Mouse (Mus musculus) forebrain, embryonic 10.5 days (tissue): Measurements from ENCODE around the gene Zc3h12c. TPM values are rescaled to one million over a fixed set of nuclear protein-coding genes. Genes with fewer than 3 reads are reported as not detected.

Source experiments
- DNase-seq: peaks from one replicate; pipeline ENCODE4 v3.0.0-alpha.2; 2017; ENCODE audit warnings: low spot score; ENCODE audit errors: extremely low spot score
- H3K27ac ChIP-seq: fragments of 300-500 bp; sonication (generic); 2 replicates; pipeline ENCODE4 v1.5.1; 2016; ENCODE audit warnings: mild to moderate bottlenecking
- H3K27me3 ChIP-seq: fragments of 300-500 bp; sonication (generic); 2 replicates; pipeline ENCODE4 v1.6.1; 2016; ENCODE audit warnings: mild to moderate bottlenecking; ENCODE audit not compliant: poor library complexity, severe bottlenecking
- H3K36me3 ChIP-seq: fragments of 300-500 bp; sonication (generic); replicated peaks from 2 replicates; pipeline ENCODE4 v1.6.1; 2016; ENCODE audit warnings: mild to moderate bottlenecking, moderate library complexity
- H3K4me1 ChIP-seq: fragments of 300-500 bp; sonication (generic); 2 replicates; pipeline ENCODE4 v1.6.1; 2016
- H3K4me3 ChIP-seq: fragments of 300-500 bp; sonication (generic); 2 replicates; pipeline ENCODE4 v1.5.1; 2016; ENCODE audit warnings: mild to moderate bottlenecking, moderate library complexity
- H3K9me3 ChIP-seq: fragments of 300-500 bp; sonication (generic); 2 replicates; pipeline ENCODE4 v1.6.1; 2016; ENCODE audit warnings: mild to moderate bottlenecking, moderate library complexity
- WGBS: fragments of 180-500 bp; shearing (Covaris S2); methylation state at CpG from one replicate; pipeline ENCODE4 v1.1.7; 2016; 5-methylcytosine and 5-hydroxymethylcytosine counted together
- polyA plus RNA-seq: library from polyadenylated mRNA; unstranded; fragments of >200 nt; fragmentation: Nextera tagmentation; extraction: Ambion mirVana; gene quantifications from 2 replicates; pipeline ENCODE4 v1.2.1, GENCODE M21; 2016

The Zc3h12c gene
- polyA plus RNA-seq, 1 experiment from 2014 or later, result 6.0 TPM

DNA sequence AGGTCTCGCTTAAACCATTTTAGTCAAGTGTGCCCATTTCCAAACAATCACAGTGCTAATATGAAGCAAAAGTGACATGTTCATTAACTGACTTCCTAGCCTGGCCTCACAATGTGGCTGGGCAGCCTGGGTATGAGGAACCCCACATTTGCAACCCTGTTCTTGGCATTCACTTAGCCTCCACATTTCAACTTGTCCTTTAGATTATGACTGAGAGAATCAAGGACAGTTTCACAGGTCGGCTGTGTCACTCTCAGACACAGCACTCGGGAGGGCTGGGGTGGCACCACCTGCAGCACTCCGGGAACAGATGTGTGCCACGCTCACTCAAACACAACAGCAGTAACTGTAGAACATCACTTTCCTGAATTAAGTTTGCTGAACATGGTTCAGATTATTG is 55.3 kb downstream of the Zc3h12c start:
- Histone ChIP-seq H3K27me3 (no peaks in the 10 kb centered on the region), H3K4me3 (no peak overlapping the region), H3K36me3 (peaks cover 66% of the 10 kb centered on the region), H3K9me3 (no peaks in the 10 kb centered on the region), H3K4me1 (no peaks in the 10 kb centered on the region), H3K27ac (no peak overlapping the region)
- 91% methylated on average over 5 of the region's 5 CpGs for WGBS
- no peak for DNase-seq

- no peak overlapping the region for H3K27ac ChIP-seq
- 87% methylated on average over 3 of the region's 3 CpGs for WGBS
- no peaks in the 10 kb centered on the region for H3K9me3 ChIP-seq
- no peak overlapping the region for H3K4me3 ChIP-seq
- H3K27me3 ChIP-seq, result no peaks in the 10 kb centered on the region
- H3K36me3 ChIP-seq, result peaks cover 43% of the 10 kb centered on the region
- H3K4me1 ChIP-seq, result no peaks in the 10 kb centered on the region
- DNase-seq, result no peak
Observed at GRCm38 (mm10) chr9:52110738-52111137, 57.6 kb downstream of the Zc3h12c start.

GRCm38 (mm10) chr9:52107161-52107560 is 61.2 kb downstream of the Zc3h12c start:
- peaks cover 17% of the 10 kb centered on the region for H3K36me3 ChIP-seq
- peaks cover 7% of the 10 kb centered on the region for H3K4me1 ChIP-seq
- no peak overlapping the region for H3K4me3 ChIP-seq
- no peaks in the 10 kb centered on the region for H3K27me3 ChIP-seq
- H3K9me3 ChIP-seq, result no peaks in the 10 kb centered on the region
- no peak for DNase-seq
- 93% methylated on average over 3 of the region's 3 CpGs for WGBS
- H3K27ac ChIP-seq, result no peak overlapping the region

DNA sequence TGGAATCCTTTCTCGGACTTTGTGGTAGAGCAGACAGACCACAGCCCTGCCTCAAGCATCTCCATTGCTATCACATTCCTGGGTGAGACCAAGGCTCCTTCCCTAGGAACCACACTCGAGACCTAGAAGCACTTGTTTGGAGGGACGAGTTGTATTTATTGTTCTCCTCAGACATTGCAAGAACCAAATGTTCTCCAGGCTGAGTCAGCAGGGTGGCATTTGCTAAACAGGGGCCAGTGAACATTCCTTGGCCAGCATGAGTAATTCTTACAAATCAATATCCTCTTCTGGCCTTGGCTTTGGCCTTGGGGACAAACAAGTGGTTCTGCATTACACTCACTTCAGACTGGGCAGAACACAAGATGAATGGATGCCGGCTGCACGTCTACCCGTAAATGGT is 62.9 kb downstream of the Zc3h12c start:
- Histone ChIP-seq H3K4me1 (peaks cover 11% of the 10 kb centered on the region), H3K27me3 (no peaks in the 10 kb centered on the region), H3K4me3 (no peak overlapping the region), H3K27ac (no peak overlapping the region), H3K36me3 (peaks cover 4% of the 10 kb centered on the region; the same call in 1 of the 2 replicates), H3K9me3 (no peaks in the 10 kb centered on the region)
- 85% methylated on average over 6 of the region's 6 CpGs for WGBS
- no peak for DNase-seq

- peaks cover 11% of the 10 kb centered on the region for H3K4me1 ChIP-seq
- 83% methylated on average over 8 of the region's 8 CpGs for WGBS
- no peak overlapping the region for H3K27ac ChIP-seq
- no peak overlapping the region for H3K4me3 ChIP-seq
- H3K27me3 ChIP-seq, result no peaks in the 10 kb centered on the region
- H3K36me3 ChIP-seq, result no peaks in the 10 kb centered on the region; the same call in 1 of the 2 replicates
- DNase-seq, result no peak
- no peaks in the 10 kb centered on the region for H3K9me3 ChIP-seq
Observed at GRCm38 (mm10) chr9:52104225-52104615, 64.2 kb downstream of the Zc3h12c start.

DNA sequence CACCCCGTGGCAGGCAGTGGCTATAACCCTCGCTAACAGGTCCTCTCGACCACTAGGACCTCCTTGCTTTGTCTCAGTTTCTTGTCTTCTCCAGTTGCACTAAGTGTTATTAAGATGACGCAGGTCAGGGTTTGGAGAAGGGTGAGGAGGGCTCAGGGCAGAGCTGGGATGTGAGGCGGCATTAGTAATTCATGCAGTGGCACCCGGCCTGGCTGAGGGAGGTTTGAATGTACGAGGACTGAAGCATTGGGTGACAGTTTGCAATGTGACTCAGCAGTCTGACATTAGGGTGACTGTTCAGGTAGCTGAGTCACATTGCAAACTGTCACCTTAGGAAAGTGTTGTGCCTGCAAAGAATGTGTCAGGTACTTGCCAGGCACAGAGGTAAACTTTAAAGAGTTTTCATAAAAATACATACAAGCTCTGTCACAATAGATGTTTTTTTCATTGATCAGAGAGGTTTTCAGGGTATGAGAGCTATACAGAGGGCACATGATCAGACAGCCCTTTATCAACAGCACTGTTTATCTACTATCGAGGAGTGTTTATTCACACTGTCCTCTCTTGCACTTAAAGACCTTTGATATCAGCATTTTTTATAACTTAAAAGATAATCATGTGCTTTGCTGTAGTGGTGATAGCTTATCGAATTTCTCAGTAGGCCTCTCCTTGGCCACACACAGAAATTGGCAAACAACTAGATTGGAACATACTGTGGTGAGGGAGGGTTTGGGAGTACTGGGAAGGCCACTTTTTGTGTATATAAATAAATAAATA is 64.7 kb downstream of the Zc3h12c start:
- Histone ChIP-seq H3K36me3 (no peaks in the 10 kb centered on the region; the same call in 1 of the 2 replicates), H3K27me3 (no peaks in the 10 kb centered on the region), H3K27ac (no peak overlapping the region), H3K9me3 (no peaks in the 10 kb centered on the region), H3K4me1 (peaks cover 14% of the 10 kb centered on the region), H3K4me3 (no peak overlapping the region)
- 85% methylated on average over 9 of the region's 9 CpGs for WGBS
- no peak for DNase-seq

GRCm38 (mm10) chr9:52102060-52102844 is 66.1 kb downstream of the Zc3h12c start:
- peaks cover 18% of the 10 kb centered on the region for H3K4me1 ChIP-seq
- no peak overlapping the region for H3K4me3 ChIP-seq
- no peak for DNase-seq
- 0 out of 2 replicates have a peak overlapping the region, but pooled peaks have one; percentile 40 for H3K27ac ChIP-seq
- no peaks in the 10 kb centered on the region for H3K27me3 ChIP-seq
- H3K36me3 ChIP-seq, result no peaks in the 10 kb centered on the region
- 82% methylated on average over 13 of the region's 13 CpGs for WGBS
- no peaks in the 10 kb centered on the region for H3K9me3 ChIP-seq

DNA sequence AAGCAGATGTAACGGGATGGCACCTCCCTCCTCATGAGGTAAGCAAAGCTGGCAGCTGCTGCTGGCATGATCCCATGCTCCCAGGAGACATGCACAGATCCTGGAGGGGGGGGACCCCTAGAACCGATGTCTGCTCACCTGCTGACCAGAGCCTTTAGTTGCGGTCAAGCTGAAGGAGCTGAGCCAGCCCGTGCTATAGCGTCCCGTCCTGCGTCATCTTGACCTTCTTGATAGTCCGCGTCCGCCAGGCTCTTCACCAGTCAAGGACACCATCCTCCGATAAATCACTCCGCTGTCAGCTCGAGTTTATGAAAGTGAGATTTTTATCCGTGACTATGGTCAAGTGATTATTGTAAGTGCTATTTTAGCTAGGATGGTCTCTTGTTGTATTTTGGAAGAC is 67.9 kb downstream of the Zc3h12c start:
- H3K9me3 ChIP-seq, result no peaks in the 10 kb centered on the region
- DNase-seq, result no peak
- H3K4me3 ChIP-seq, result no peak overlapping the region
- H3K4me1 ChIP-seq, result peaks cover 26% of the 10 kb centered on the region
- no peaks in the 10 kb centered on the region for H3K36me3 ChIP-seq
- H3K27ac ChIP-seq, result no peak overlapping the region
- H3K27me3 ChIP-seq, result no peaks in the 10 kb centered on the region
- 92% methylated on average over 14 of the region's 14 CpGs for WGBS

DNA sequence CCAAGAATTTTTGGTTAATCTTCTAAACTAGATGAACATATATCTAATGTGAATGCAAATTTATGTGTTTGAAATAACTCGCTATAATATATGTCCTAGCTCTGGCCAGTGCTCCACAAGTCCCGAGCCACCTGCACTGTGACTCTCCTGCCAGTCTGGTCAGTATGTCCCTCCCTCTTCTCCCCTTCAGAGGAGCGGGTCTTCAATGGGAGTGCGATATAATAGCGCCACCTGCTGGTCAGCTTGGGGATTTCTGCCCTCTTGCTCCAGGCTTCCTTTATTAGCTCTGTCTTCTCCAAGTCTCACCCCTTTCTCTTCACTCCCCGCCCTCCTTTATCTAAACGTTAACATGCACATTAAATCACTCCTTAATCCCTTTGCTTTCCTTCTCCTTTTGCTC is 69.8 kb downstream of the Zc3h12c start:
- 2% methylated on average over 7 of the region's 7 CpGs for WGBS
- H3K27ac ChIP-seq, result no peak overlapping the region
- no peaks in the 10 kb centered on the region for H3K27me3 ChIP-seq
- H3K4me1 ChIP-seq, result peaks cover 26% of the 10 kb centered on the region
- no peak overlapping the region for H3K4me3 ChIP-seq
- no peaks in the 10 kb centered on the region for H3K9me3 ChIP-seq
- peak; percentile 84 for DNase-seq
- H3K36me3 ChIP-seq, result no peaks in the 10 kb centered on the region

DNA sequence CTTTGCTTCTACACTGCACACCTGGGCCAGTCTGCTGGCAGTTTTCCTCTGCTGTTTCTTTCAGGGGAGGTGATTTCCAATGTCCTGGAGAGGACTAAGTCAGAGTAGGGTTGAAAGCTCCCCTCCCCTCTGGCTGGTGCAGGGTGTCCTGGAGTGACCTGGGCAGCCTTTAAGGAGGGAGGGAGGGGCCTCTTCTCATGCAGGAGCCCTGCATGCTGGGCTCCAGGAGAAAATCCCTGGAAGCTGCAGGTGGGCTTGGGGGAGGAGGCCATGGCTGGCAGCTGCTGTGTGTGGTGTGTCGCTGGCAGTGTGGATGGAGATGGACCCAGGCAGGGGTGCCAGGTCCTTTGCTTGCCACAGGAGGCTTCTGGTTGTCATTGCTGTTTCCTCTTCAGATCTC is 71.0 kb downstream of the Zc3h12c start:
- Histone ChIP-seq H3K27ac (no peak overlapping the region), H3K4me1 (peaks cover 21% of the 10 kb centered on the region), H3K4me3 (no peak overlapping the region), H3K9me3 (no peaks in the 10 kb centered on the region), H3K27me3 (no peaks in the 10 kb centered on the region), H3K36me3 (peaks cover 9% of the 10 kb centered on the region)
- 14% methylated on average over 1 of the region's 1 CpGs for WGBS
- DNase-seq, result no peak

- Histone ChIP-seq H3K27me3 (no peaks in the 10 kb centered on the region), H3K36me3 (peaks cover 20% of the 10 kb centered on the region), H3K4me3 (no peak overlapping the region), H3K4me1 (peaks cover 15% of the 10 kb centered on the region), H3K27ac (no peak overlapping the region), H3K9me3 (no peaks in the 10 kb centered on the region)
- DNase-seq, result no peak
- 83% methylated on average over 3 of the region's 3 CpGs for WGBS
Observed at GRCm38 (mm10) chr9:52095666-52096065, 72.7 kb downstream of the Zc3h12c start.

- H3K36me3 ChIP-seq, result peaks cover 28% of the 10 kb centered on the region
- H3K27ac ChIP-seq, result no peak overlapping the region
- H3K4me3 ChIP-seq, result no peak overlapping the region
- no peak for DNase-seq
- no peaks in the 10 kb centered on the region for H3K9me3 ChIP-seq
- H3K4me1 ChIP-seq, result peaks cover 15% of the 10 kb centered on the region
- WGBS, result 92% methylated on average over 10 of the region's 10 CpGs
- H3K27me3 ChIP-seq, result no peaks in the 10 kb centered on the region
Observed at GRCm38 (mm10) chr9:52094471-52094980, 73.8 kb downstream of the Zc3h12c start.

DNA sequence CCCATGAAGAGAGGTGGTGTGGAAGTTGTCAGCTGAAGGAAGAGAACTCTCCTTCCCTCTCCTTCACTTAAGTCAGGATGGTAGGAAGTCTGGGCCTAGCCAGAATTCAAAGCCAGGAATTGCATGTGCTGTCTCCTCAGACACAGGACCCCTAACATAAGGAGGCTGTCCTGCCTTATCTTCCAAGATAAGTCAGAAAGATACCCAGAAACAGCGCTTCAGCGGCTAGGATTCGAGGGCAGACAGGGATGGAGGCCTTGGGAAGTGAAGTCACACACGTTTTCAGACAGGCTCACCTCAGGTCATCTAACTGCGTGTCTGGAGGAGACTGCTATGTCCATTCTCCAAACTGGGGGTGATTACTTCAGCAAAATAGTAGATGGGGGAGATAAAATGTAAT is 74.4 kb downstream of the Zc3h12c start:
- no peaks in the 10 kb centered on the region for H3K27me3 ChIP-seq
- H3K36me3 ChIP-seq, result peaks cover 33% of the 10 kb centered on the region
- WGBS, result 82% methylated on average over 5 of the region's 5 CpGs
- no peak overlapping the region for H3K27ac ChIP-seq
- no peaks in the 10 kb centered on the region for H3K9me3 ChIP-seq
- H3K4me1 ChIP-seq, result peaks cover 15% of the 10 kb centered on the region
- no peak overlapping the region for H3K4me3 ChIP-seq
- DNase-seq, result no peak
